ENCODE assay signal across 8 mouse cellular contexts in genomic region chr12:86216687-86217421, GRCm38 (mm10). TPM values are rescaled to one million over a fixed set of nuclear protein-coding genes. Genes with fewer than 3 reads are reported as not detected.
DNase-seq lines count a peak whose midpoint lies in the region; ATAC-seq and TF ChIP-seq lines count a peak whose summit lies in the region.

No protein-coding gene starts in this region.

- H3K27ac ChIP-seq in kidney, embryonic 16.5 days (ENCODE audit: low read length): no peak overlapping the region
- H3K27ac ChIP-seq in hindbrain, postnatal 0 days: no peak overlapping the region
- H3K27ac ChIP-seq in neural tube, embryonic 11.5 days (ENCODE audit: low read depth, low read length): no peak overlapping the region

- H3K4me1 ChIP-seq in kidney, embryonic 16.5 days (ENCODE audit: insufficient read depth, low read length): peaks cover 12% of the 10 kb centered on the region; the same call in 1 of the 2 replicates
- peaks cover 4% of the 10 kb centered on the region; the same call in 1 of the 2 replicates for H3K4me1 ChIP-seq in hindbrain, postnatal 0 days (ENCODE audit: insufficient read depth, low read length)
- H3K4me1 ChIP-seq in neural tube, embryonic 11.5 days (ENCODE audit: control insufficient read depth, insufficient read depth, low read length): peaks cover 17% of the 10 kb centered on the region

- TF ChIP-seq CTCF in hindbrain, postnatal 0 days (IDR thresholded peaks at IDR 0.05; ENCODE audit: low read depth): no peak

- under 1% methylated on average over 22 of the region's 22 CpGs for WGBS in kidney, embryonic 16.5 days
- WGBS in hindbrain, postnatal 0 days: 2% methylated on average over 22 of the region's 22 CpGs
- under 1% methylated on average over 22 of the region's 22 CpGs for WGBS in neural tube, embryonic 11.5 days

- H3K27me3 ChIP-seq in kidney, embryonic 16.5 days (ENCODE audit: insufficient read depth, low read length): peaks cover 67% of the 10 kb centered on the region
- peaks cover 17% of the 10 kb centered on the region for H3K27me3 ChIP-seq in hindbrain, postnatal 0 days (ENCODE audit: insufficient read depth, low read length)
- peaks cover 32% of the 10 kb centered on the region for H3K27me3 ChIP-seq in neural tube, embryonic 11.5 days (ENCODE audit: control insufficient read depth, insufficient read depth, low read length)

- 0 out of 2 replicates have a peak, but pooled peaks cover 4% of the 10 kb centered on the region for H3K9me3 ChIP-seq in kidney, embryonic 16.5 days (ENCODE audit: low read length)
- no peaks in the 10 kb centered on the region for H3K9me3 ChIP-seq in hindbrain, postnatal 0 days (ENCODE audit: low read length)
- no peaks in the 10 kb centered on the region for H3K9me3 ChIP-seq in neural tube, embryonic 11.5 days (ENCODE audit: control insufficient read depth, low read length)

- H3K36me3 ChIP-seq in kidney, embryonic 16.5 days (ENCODE audit: insufficient read depth, low read length): no peaks in the 10 kb centered on the region
- H3K36me3 ChIP-seq in hindbrain, postnatal 0 days (ENCODE audit: insufficient read depth, low read length): no peaks in the 10 kb centered on the region
- H3K36me3 ChIP-seq in neural tube, embryonic 11.5 days (ENCODE audit: control insufficient read depth, insufficient read depth, low read length): no peaks in the 10 kb centered on the region

- no peak for DNase-seq in kidney, adult 18-20 months
- DNase-seq in embryo, embryonic 10 days (ENCODE audit: low spot score): peak; percentile 91
- DNase-seq in hindbrain, postnatal 0 days (ENCODE audit: low spot score): peak; percentile 40
- DNase-seq in neural tube, embryonic 11.5 days (ENCODE audit: low spot score): peak; percentile 67
- DNase-seq in adrenal gland, postnatal 36 days: no peak
- no peak for DNase-seq in cerebellum, adult 9-10 months
- DNase-seq in cerebellum, adult 9-11 months: no peak

- peak; percentile 42; the same call in 1 of the 2 replicates for ATAC-seq in kidney, embryonic 16.5 days (ENCODE audit: low FRiP score, low TSS enrichment)
- ATAC-seq in hindbrain, postnatal 0 days: no peak
- ATAC-seq in neural tube, embryonic 11.5 days (ENCODE audit: insufficient read depth, low FRiP score, low TSS enrichment): no peak

- no peak overlapping the region for H3K9ac ChIP-seq in kidney, embryonic 16.5 days (replicated peaks; ENCODE audit: low read length)
- peak overlapping the region; percentile 35; the same call in 1 of the 2 replicates for H3K9ac ChIP-seq in hindbrain, postnatal 0 days (replicated peaks; ENCODE audit: low read length)
- peak overlapping the region; percentile 24 for H3K9ac ChIP-seq in neural tube, embryonic 11.5 days (ENCODE audit: low read length)

- H3K4me2 ChIP-seq in kidney, embryonic 16.5 days (replicated peaks; ENCODE audit: low read depth, low read length): peak overlapping the region; percentile 23
- peak overlapping the region; percentile 56 for H3K4me2 ChIP-seq in hindbrain, postnatal 0 days (ENCODE audit: low read depth, low read length)
- H3K4me2 ChIP-seq in neural tube, embryonic 11.5 days (ENCODE audit: low read depth): peak overlapping the region; percentile 57

- no peak overlapping the region for H3K4me3 ChIP-seq in kidney, embryonic 16.5 days (ENCODE audit: low read length)
- H3K4me3 ChIP-seq in hindbrain, postnatal 0 days (ENCODE audit: low read length): peak overlapping the region; percentile 31
- peak overlapping the region; percentile 25 for H3K4me3 ChIP-seq in neural tube, embryonic 11.5 days (ENCODE audit: low read depth, low read length)

RNA-seq across cellular contexts. Expression of gene Gpatch2l, which starts 24.8 kb away (rescaled TPM):
- polyA plus RNA-seq in kidney, embryonic 16.5 days (2015; fragmentation: Nextera tagmentation; extraction: Ambion mirVana): 14.7 and 16.4 TPM in 2 replicates
- total RNA-seq in hindbrain, postnatal 0 days (2014; rRNA removed): 28.4 and 38.0 TPM in 2 replicates
- polyA plus RNA-seq in hindbrain, postnatal 0 days (2015; fragmentation: Nextera tagmentation; extraction: Ambion mirVana): 19.8 and 21.5 TPM in 2 replicates
- polyA plus RNA-seq in neural tube, embryonic 11.5 days (2014; fragmentation: Nextera tagmentation; extraction: Ambion mirVana): 18.2 and 21.9 TPM in 2 replicates
- total RNA-seq in adrenal gland, postnatal 36 days (2021): 10 to 100 TPM; 20.4 to 22.5 TPM

Comparison
In these comparisons a context has a peak if more than half of its experiments do, and no peak if none do; other contexts are left out.
1. DNase-seq: peak in embryo, embryonic 10 days (single experiment), hindbrain, postnatal 0 days (single experiment) and neural tube, embryonic 11.5 days (single experiment); none in kidney, adult 18-20 months (single experiment), adrenal gland, postnatal 36 days (0 of 2), cerebellum, adult 9-10 months (single experiment) and cerebellum, adult 9-11 months (single experiment).
2. Peak in every context shown above with its lines, with median percentiles within 50 percentile points of each other: H3K4me2 ChIP-seq.